Mouse (Mus musculus) lung, postnatal 10 days (tissue): ENCODE results near the gene Acot11.
"Not testable (repeated sequence)": the region's sequence is repeated elsewhere in the genome, so short reads cannot be mapped to it uniquely, and the experiment has no call there.

Source experiments
- DNase-seq: peaks from one replicate; pipeline ENCODE4 v3.0.0; 2021

Acot11 gene

GRCm38 (mm10) chr4:106775767-106776166 lies 29.0 kb downstream of the Acot11 start:
- DNase-seq: not testable (repeated sequence)

DNA sequence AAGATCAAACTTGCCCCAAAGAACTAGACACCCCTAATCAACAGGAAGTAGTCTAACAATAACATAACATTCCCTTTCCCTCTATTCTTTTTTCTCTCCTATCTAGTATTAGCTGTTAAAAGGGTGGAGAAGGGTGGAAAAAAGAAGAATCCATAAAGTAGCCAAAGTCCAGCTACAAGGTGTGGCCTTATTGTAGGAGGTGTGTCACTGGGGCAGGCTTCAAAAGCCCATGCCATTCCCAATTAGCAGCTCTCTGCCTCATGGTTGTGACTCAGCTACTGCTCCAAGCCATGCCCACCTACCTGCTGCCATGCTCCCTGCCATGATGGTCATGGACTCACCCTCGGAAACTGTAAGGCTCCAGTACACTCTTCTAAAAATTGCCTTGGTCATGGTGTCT lies 32.2 kb downstream of the Acot11 start:
- DNase-seq: no peak

GRCm38 (mm10) chr4:106769306-106769705 lies 35.5 kb downstream of the Acot11 start:
- no peak for DNase-seq

- no peak for DNase-seq
These were observed 40.6 kb downstream of the Acot11 start for GRCm38 (mm10) chr4:106764166-106764565.

DNA sequence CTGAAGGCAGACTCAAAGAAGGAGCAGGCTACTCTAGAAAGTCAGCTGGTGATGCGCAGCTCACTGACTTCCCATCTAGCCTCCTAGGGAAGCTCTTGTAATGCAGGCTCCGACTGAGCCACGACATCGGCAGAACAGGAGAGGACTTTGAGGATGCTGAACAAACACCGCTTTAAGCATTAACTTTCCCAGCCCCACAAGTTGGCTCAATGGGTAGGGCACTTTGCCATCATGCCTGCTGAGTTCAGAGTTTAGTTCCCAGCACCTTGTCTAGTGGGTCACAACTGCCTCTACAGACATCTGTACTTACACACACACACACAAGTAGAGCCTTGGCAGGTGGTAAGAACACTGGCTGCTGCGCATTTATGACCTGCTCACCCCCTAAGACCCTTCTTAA lies 53.1 kb downstream of the Acot11 start:
- no peak for DNase-seq

- peak; percentile 85 for DNase-seq
These were observed 55.1 kb downstream of the Acot11 start for GRCm38 (mm10) chr4:106749699-106750098.

- no peak for DNase-seq
These were observed 57.7 kb downstream of the Acot11 start for GRCm38 (mm10) chr4:106747001-106747580.

- no peak for DNase-seq
These were observed 58.9 kb downstream of the Acot11 start for GRCm38 (mm10) chr4:106745862-106746261.

- DNase-seq: no peak
These were observed 66.9 kb downstream of the Acot11 start for GRCm38 (mm10) chr4:106737904-106738303.

DNA sequence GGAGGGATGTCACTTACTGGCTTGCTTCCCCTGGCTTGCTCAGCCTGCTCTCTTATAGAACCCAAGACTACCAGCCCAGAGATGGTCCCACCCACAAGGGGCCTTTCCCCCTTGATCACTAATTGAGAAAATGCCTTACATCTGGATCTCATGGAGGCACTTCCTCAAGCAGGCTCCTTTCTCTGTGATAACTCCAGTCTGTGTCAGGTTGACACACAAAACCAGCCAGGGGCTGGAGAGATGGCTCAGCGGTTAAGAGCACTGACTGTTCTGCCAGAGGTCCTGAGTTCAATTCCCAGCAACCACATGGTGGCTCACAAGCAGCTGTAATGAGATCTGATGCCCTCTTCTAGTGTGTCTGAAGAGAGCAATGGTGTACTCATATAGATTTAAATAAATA lies 67.9 kb downstream of the Acot11 start:
- DNase-seq: not testable (repeated sequence)

DNA sequence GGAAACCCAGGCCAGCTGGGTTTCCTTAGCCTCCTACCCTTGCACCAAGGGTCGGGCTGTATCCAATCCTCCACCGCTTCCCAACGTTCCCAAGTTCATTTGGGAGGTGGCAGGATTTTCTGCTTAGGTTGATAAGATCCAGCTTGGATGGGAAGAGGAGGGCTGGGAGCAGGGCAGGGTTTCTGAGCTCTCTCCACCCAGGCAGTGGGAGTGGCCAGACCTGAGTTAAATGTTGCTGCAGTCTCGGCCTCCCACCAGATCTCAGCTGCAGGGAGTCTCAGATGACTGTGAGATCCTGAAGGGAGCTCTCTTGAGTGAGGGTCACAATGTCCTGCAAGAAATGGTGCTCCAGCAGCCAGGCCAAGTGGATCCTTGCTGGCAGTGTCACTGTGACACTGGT lies 71.2 kb downstream of the Acot11 start, which contains the start of gene Fam151a:
Gene Fam151a, plus strand, starts transcription at position 254 of the 400 bp plus-strand sequence.
- DNase-seq: peak; percentile 25

DNA sequence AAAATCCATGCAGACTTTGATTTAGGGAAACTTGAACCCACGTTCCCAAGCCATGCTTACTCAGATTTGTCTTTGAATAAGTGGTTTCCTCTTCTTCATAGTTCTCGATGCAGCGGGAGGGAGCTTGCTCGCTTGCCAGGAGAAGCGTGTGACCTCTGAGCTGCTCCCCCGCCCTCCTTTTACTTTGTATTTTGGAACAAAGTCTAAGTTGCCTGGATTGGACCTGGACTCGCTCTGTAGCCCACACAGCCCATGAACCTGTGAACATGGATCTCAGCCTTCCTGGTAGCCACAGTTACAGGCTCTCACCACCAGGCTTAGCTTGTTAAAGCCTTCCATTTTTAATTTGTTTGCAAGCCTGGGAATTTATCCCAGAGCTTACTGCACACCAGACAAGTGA lies 74.0 kb downstream of the Acot11 start, which contains the start of gene Mroh7:
Gene Mroh7, minus strand, starts transcription at position 112 of the 400 bp plus-strand sequence.
- DNase-seq: no peak

- no peak for DNase-seq
These were observed 84.2 kb downstream of the Acot11 start for GRCm38 (mm10) chr4:106720631-106721030.

GRCm38 (mm10) chr4:106713622-106714021 lies 91.2 kb downstream of the Acot11 start:
- no peak for DNase-seq

DNA sequence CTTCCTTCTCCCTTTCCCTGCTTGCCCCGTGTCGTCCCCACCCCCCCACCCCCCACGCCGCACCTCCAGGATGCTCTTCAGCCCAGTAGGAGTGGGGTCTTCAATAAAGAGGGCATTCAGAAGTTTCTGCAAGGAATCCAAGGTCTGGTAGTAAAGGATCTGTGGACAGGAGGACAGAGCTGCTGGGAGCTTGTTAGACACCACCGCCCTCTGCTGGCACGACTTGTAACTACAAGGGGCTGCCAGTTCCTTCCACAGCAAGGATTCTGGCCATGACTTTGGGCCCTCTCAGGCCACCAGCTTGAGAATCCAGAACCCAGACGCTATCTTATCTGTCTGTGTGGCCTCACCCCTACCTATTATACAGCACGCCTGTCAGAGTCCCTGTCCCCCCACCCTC lies 96.4 kb downstream of the Acot11 start:
- DNase-seq: peak; percentile 85

- DNase-seq: no peak
These were observed 96.8 kb downstream of the Acot11 start for GRCm38 (mm10) chr4:106707957-106708356.

- DNase-seq: no peak
These were observed 99.6 kb downstream of the Acot11 start for GRCm38 (mm10) chr4:106705096-106705665.

GRCm38 (mm10) chr4:106704416-106704815 lies 100.4 kb downstream of the Acot11 start:
- no peak for DNase-seq

DNA sequence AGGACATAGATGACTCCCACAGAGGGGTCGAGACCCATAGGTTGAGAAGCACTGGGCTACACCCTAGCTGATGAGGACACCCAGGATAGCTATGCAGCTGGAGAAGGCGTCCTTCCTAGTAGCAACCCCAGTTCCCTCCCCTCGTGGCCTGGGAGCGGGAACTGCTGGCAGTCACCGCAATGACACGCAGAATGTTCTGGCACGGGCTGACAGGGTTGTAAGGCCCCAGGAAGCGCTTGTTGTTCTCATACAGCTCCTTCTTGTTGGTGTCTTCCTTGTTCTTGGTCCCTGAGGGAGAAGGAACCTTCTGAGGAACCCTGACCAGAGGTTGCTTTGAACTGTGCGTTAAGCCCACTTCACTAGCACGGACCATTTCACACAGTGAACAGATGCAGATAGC lies 100.8 kb downstream of the Acot11 start:
- peak; percentile 18 for DNase-seq

DNA sequence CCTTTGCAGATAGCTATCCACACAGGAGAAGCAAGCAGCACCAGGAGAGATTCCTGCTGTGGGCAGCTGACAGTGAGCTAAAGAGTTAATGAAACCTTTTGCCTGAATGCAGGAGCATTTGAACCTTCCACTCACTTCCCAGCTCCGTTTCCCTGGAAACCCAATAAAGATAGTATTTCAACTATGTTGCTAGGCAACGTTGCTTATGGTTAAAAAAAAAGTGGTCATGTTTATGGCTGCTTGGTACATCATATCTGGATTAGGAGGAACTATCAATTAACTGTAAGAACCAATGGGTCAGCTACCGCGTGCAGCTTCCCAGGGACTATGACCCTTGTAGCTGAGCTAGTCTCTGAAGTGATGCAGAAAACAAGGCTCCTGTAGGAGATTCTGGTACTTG lies 104.0 kb downstream of the Acot11 start:
- no peak for DNase-seq

DNA sequence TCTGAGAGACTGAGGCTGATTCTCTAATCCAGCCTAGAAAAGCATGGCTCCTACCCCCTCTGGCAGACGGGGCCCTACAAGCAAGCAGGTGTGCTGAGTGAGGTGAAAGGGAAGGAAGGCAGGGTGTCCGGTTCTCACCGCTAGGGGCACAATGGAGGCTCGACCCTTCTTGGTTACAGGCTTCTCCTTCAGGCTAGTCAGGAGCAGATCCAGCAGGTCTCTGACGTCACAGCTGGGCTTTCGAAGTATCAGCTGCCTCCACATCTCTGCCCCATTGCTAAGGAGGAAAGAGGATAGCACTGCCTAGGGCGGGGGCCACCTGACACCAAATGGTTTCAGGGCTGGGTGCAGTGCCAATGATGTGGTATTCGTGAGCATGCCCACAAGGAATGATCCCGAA lies 104.8 kb downstream of the Acot11 start:
- peak; percentile 35 for DNase-seq
